Mouse (Mus musculus) bone marrow, adult 2 months (tissue): ENCODE data around the gene Cog4.

Experiments
- CTCF ChIP-seq: fragments of 200-500 bp; IDR thresholded peaks from 2 replicates; pipeline ENCODE4 v1.5.1; 2011; ENCODE audit warnings: low read length, control low read depth; ENCODE audit not compliant: control insufficient read depth, insufficient read depth
- POLR2A ChIP-seq: fragments of 200-500 bp; IDR thresholded peaks from 2 replicates; pipeline ENCODE4 v1.6.1; 2011; ENCODE audit warnings: low read depth, mild to moderate bottlenecking, control low read depth, low read length, borderline replicate concordance; ENCODE audit not compliant: control insufficient read depth

GRCm38 (mm10) chr8:110846405-110847170, at the start of gene Cog4, which contains the start of gene Sf3b3:
- TF ChIP-seq CTCF (no peak), POLR2A (peak; percentile 82; the same call in 1 of the 2 replicates)
